Mouse (Mus musculus) limb, embryonic 15.5 days (tissue): ENCODE results near the gene Spsb2. TPM values are rescaled to one million over a fixed set of nuclear protein-coding genes. Genes with fewer than 3 reads are reported as not detected.
"Not testable (repeated sequence)": the region's sequence is repeated elsewhere in the genome, so short reads cannot be mapped to it uniquely, and the experiment has no call there.

ENCODE experiments used
- ATAC-seq: fragments of 200-750 bp; cut with Nextera tagmentation; 2 replicates; pipeline ENCODE4 v1.8.0; 2017; ENCODE audit warnings: low read depth, moderate TSS enrichment; ENCODE audit not compliant: insufficient number of reproducible peaks, low FRiP score, low TSS enrichment
- H3K27ac ChIP-seq: fragments of 300-500 bp; sonication (generic); 2 replicates; pipeline ENCODE4 v1.5.1; 2015; ENCODE audit warnings: moderate library complexity, mild to moderate bottlenecking, inconsistent platforms
- H3K27me3 ChIP-seq: fragments of 300-500 bp; sonication (generic); 2 replicates; pipeline ENCODE4 v1.6.1; 2015; ENCODE audit warnings: inconsistent platforms
- H3K36me3 ChIP-seq: fragments of 300-500 bp; sonication (generic); 2 replicates; pipeline ENCODE4 v1.6.1; 2015; ENCODE audit warnings: inconsistent platforms
- H3K4me1 ChIP-seq: fragments of 300-500 bp; sonication (generic); 2 replicates; pipeline ENCODE4 v1.6.1; 2015; ENCODE audit warnings: inconsistent platforms
- H3K4me2 ChIP-seq: fragments of 300-500 bp; sonication (generic); 2 replicates; pipeline ENCODE4 v1.6.1; 2015; ENCODE audit warnings: mild to moderate bottlenecking, inconsistent platforms
- H3K4me3 ChIP-seq: fragments of 300-500 bp; sonication (generic); 2 replicates; pipeline ENCODE4 v1.5.1; 2015; ENCODE audit warnings: mild to moderate bottlenecking, inconsistent platforms
- H3K9ac ChIP-seq: fragments of 300-500 bp; sonication (generic); 2 replicates; pipeline ENCODE4 v1.6.1; 2015; ENCODE audit warnings: inconsistent platforms
- H3K9me3 ChIP-seq: fragments of 300-500 bp; sonication (generic); 2 replicates; pipeline ENCODE4 v1.6.1; 2016; ENCODE audit warnings: inconsistent platforms
- WGBS: fragments of 180-500 bp; shearing (Covaris S2); methylation state at CpG from one replicate; pipeline ENCODE4 v1.1.7; 2015; 5-methylcytosine and 5-hydroxymethylcytosine counted together
- polyA plus RNA-seq: library from polyadenylated mRNA; unstranded; fragments of >200 nt; fragmentation: Nextera tagmentation; extraction: Ambion mirVana; gene quantifications from 2 replicates; pipeline ENCODE4 v1.2.1, GENCODE M21; 2015

Gene Spsb2
- polyA plus RNA-seq, 1 experiment from 2014 or later = 14.1 TPM

GRCm38 (mm10) chr6:124803061-124803460 lies 5.4 kb upstream of the Spsb2 start:
- H3K36me3 ChIP-seq = no peaks in the 10 kb centered on the region
- H3K4me1 ChIP-seq = peaks cover 18% of the 10 kb centered on the region
- H3K9ac ChIP-seq = no peak overlapping the region
- no peak overlapping the region for H3K4me3 ChIP-seq
- no peak for ATAC-seq
- WGBS = 75% methylated on average over 3 of the region's 3 CpGs
- H3K27me3 ChIP-seq = no peaks in the 10 kb centered on the region
- H3K9me3 ChIP-seq = no peaks in the 10 kb centered on the region
- H3K4me2 ChIP-seq = no peak overlapping the region
- no peak overlapping the region for H3K27ac ChIP-seq

DNA sequence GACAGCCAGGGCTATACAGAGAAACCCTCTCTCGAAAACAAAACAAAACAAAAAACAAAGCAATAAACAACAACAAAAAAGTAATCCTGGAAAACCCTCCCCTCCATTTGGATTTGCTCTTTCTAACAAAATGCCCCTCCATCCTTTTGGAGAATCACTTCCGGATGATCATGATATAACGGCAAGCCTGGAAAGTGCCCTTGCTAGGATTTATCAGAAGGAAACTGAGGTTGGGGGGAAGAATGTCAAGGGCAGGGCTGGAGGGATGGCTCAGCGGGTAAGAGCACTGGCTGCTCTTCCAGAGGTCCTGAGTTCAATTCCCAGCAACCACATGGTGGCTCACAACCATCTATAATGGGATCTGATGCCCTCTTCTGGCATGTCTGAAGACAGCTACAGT lies 4.8 kb upstream of the Spsb2 start:
- H3K9ac ChIP-seq, H3K27ac ChIP-seq, H3K36me3 ChIP-seq, H3K4me3 ChIP-seq, ATAC-seq, H3K4me2 ChIP-seq, H3K9me3 ChIP-seq, H3K27me3 ChIP-seq: not testable (repeated sequence)
- 93% methylated on average over 4 of the region's 4 CpGs for WGBS
- peaks cover 21% of the 10 kb centered on the region for H3K4me1 ChIP-seq

GRCm38 (mm10) chr6:124804341-124804740 lies 4.1 kb upstream of the Spsb2 start:
- peaks cover 27% of the 10 kb centered on the region for H3K4me1 ChIP-seq
- 77% methylated on average over 3 of the region's 3 CpGs for WGBS
- H3K36me3 ChIP-seq = no peaks in the 10 kb centered on the region
- H3K9me3 ChIP-seq = no peaks in the 10 kb centered on the region
- no peak overlapping the region for H3K27ac ChIP-seq
- H3K27me3 ChIP-seq = no peaks in the 10 kb centered on the region
- no peak overlapping the region for H3K9ac ChIP-seq
- H3K4me2 ChIP-seq = no peak overlapping the region
- H3K4me3 ChIP-seq = no peak overlapping the region
- ATAC-seq = no peak

- H3K4me1 ChIP-seq = peaks cover 37% of the 10 kb centered on the region
- H3K36me3 ChIP-seq = peaks cover 7% of the 10 kb centered on the region
- 2% methylated on average over 34 of the region's 34 CpGs for WGBS
- no peaks in the 10 kb centered on the region for H3K27me3 ChIP-seq
- peak overlapping the region; percentile 51 for H3K4me3 ChIP-seq
- H3K4me2 ChIP-seq = peak overlapping the region; percentile 70
- peak overlapping the region; percentile 94 for H3K27ac ChIP-seq
- 0 out of 2 replicates have a peak overlapping the region, but pooled peaks have one; percentile 35 for H3K9ac ChIP-seq
- no peaks in the 10 kb centered on the region for H3K9me3 ChIP-seq
- ATAC-seq = peak; percentile 81
These were observed 2.8 kb upstream of the Spsb2 start for GRCm38 (mm10) chr6:124805341-124806321.

GRCm38 (mm10) chr6:124806446-124807140 lies 1.9 kb upstream of the Spsb2 start:
- no peak overlapping the region for H3K9ac ChIP-seq
- WGBS = 69% methylated on average over 7 of the region's 7 CpGs

DNA sequence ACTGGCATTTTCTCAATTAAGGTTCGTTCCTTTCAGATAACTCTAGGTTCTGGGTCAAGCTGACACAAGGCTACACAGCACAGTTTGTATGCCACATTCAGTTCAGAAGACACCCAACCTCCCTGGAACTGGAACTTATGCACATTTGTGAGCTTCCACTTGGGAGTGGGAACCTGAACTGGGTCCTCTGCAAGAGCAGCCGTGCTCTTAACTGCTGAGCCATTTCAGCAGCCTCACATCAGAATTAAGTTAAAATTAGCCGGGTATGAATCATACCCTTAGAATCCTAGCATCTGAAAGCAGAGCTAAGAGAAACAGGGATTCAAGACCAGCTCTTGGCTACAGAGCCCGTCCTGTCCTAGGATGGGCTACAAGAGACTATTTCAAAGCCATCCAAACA lies 1.1 kb upstream of the Spsb2 start:
- Histone ChIP-seq H3K27ac (no peak overlapping the region), H3K27me3 (no peaks in the 10 kb centered on the region), H3K9me3 (no peaks in the 10 kb centered on the region), H3K4me3 (no peak overlapping the region), H3K9ac (no peak overlapping the region), H3K4me1 (peaks cover 49% of the 10 kb centered on the region), H3K4me2 (no peak overlapping the region), H3K36me3 (peaks cover 23% of the 10 kb centered on the region)
- WGBS = 78% methylated on average over 4 of the region's 4 CpGs
- no peak for ATAC-seq

More at GRCm38 (mm10) chr6:124806446-124807140, 1.9 kb upstream of the Spsb2 start:
- Histone ChIP-seq H3K4me1 (peaks cover 41% of the 10 kb centered on the region), H3K27me3 (no peaks in the 10 kb centered on the region), H3K27ac (peak overlapping the region; percentile 94), H3K9me3 (no peaks in the 10 kb centered on the region), H3K4me3 (peak overlapping the region; percentile 51), H3K4me2 (peak overlapping the region; percentile 70), H3K36me3 (peaks cover 15% of the 10 kb centered on the region)
- no peak for ATAC-seq

DNA sequence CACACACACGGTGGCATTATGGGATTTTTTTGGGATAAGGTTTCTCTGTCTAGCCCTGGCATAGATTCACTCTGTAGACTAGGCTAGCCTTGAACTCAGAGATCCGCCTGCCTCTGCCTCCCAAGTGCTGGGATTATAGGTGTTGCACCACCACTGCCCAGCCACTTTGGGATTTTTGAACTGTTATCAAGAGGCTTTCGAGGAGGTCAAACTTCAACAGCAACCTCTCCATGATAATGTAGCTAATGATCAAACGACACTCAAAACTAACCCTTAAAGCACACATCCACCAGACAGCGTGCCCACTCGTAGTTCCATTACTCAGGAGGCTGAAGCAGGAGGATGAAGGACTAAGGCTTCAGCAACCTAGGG lies 489 bp upstream of the Spsb2 start:
- Histone ChIP-seq H3K4me3 (peak overlapping the region; percentile 61), H3K36me3 (peaks cover 26% of the 10 kb centered on the region), H3K27me3 (no peaks in the 10 kb centered on the region), H3K27ac (peak overlapping the region; percentile 94), H3K4me2 (peak overlapping the region; percentile 95), H3K9me3 (no peaks in the 10 kb centered on the region), H3K9ac (no peak overlapping the region), H3K4me1 (peaks cover 55% of the 10 kb centered on the region)
- no peak for ATAC-seq
- WGBS = 76% methylated on average over 6 of the region's 6 CpGs

DNA sequence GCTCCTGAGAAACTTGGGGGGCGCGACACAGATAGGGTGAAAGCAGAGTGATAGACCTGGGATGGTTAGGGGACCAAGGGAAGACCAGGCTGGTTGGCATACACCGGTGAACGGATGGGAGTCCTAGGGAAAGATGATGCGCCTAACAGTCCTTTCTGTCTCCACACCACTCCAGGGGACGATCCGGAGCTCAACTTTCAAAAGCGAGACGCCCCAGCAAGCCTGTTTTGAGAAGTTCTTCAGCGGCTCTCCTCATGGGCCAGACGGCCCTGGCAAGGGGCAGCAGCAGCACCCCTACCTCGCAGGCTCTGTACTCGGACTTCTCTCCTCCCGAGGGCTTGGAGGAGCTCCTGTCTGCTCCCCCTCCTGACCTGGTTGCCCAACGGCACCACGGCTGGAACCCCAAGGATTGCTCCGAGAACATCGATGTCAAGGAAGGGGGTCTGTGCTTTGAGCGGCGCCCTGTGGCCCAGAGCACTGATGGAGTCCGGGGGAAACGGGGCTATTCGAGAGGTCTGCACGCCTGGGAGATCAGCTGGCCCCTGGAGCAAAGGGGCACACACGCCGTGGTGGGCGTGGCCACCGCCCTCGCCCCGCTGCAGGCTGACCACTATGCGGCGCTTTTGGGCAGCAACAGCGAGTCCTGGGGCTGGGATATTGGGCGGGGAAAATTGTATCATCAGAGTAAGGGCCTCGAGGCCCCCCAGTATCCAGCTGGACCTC lies 752 bp downstream of the Spsb2 start:
- Histone ChIP-seq H3K27ac (peak overlapping the region; percentile 94), H3K9ac (peak overlapping the region; percentile 58), H3K36me3 (peaks cover 26% of the 10 kb centered on the region), H3K9me3 (no peaks in the 10 kb centered on the region), H3K4me1 (peaks cover 57% of the 10 kb centered on the region), H3K4me2 (peak overlapping the region; percentile 95), H3K27me3 (no peaks in the 10 kb centered on the region), H3K4me3 (peak overlapping the region; percentile 61)
- ATAC-seq = peak; percentile 1; the same call in 1 of the 2 replicates
- WGBS = under 1% methylated on average over 35 of the region's 35 CpGs

GRCm38 (mm10) chr6:124809775-124810538 lies 1.5 kb downstream of the Spsb2 start:
- Histone ChIP-seq H3K9ac (peak overlapping the region; percentile 58; the same call in 1 of the 2 replicates), H3K36me3 (peaks cover 28% of the 10 kb centered on the region), H3K9me3 (no peaks in the 10 kb centered on the region), H3K27me3 (no peaks in the 10 kb centered on the region), H3K27ac (peak overlapping the region; percentile 94), H3K4me1 (peaks cover 63% of the 10 kb centered on the region), H3K4me2 (peak overlapping the region; percentile 95), H3K4me3 (peak overlapping the region; percentile 61)
- no peak for ATAC-seq
- 49% methylated on average over 14 of the region's 14 CpGs for WGBS

DNA sequence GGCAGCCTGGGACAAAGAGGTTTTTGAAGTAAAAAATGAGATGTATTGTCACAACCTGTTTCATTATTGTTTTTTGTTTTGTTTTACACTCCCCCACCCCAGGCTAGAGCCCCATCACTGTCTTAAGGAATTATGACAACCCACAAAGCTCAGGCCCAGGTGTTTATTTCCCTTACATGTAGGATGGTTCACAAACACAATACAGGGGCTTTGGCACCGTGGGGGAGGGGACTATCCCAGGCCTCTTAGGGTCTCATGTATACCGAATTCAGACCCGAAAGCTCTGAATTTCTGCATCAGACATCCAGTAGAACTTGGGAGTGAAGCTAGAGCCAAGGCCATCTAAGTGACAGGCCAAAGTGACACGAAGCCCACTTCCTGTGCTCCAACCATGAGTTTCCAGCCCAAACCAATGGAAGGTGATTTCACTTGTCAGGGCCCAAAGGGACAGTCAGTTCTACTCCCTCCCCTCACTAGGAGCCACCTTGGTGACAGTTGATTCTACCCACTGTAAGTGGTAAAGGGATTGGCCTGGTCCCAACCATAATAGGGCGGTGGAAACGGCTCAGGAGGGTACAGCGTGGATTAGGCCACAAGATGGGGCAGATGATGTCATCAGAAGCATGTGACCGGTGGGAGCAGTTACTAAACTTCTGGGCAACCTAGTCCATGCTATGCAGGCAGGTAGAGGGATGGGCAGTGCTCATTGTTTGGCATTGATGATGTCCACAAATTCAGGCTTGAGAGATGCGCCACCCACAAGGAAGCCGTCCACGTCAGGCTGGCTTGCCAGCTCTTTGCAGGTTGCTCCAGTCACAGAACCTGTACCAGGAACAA lies 2.3 kb downstream of the Spsb2 start:
- H3K9me3 ChIP-seq, H3K4me2 ChIP-seq: not testable (repeated sequence)

More for the DNA sequence above, 2.3 kb downstream of the Spsb2 start:
- not testable (repeated sequence) for H3K9ac ChIP-seq, H3K27me3 ChIP-seq, ATAC-seq, H3K27ac ChIP-seq
- WGBS = 78% methylated on average over 11 of the region's 11 CpGs
- Histone ChIP-seq H3K36me3 (peaks cover 34% of the 10 kb centered on the region), H3K4me1 (peaks cover 62% of the 10 kb centered on the region), H3K4me3 (peak overlapping the region; percentile 61; the same call in 1 of the 2 replicates)
